Mouse (Mus musculus) spleen, postnatal 4 days (tissue): ENCODE data around the gene Gm42417.

Experiments
- DNase-seq, 2 experiments: peaks; one replicate each; pipeline ENCODE4 v3.0.0; 2022; ENCODE audit warnings: low spot score in 2 of 2

Gene Gm42417

GRCm38 (mm10) chr1:36539186-36539585, at the start of gene Gm42417:
Gm42417 (minus strand) TSS chr1:36539429.
- no peak for DNase-seq

GRCm38 (mm10) chr1:36587860-36588259, 48.6 kb upstream of the Gm42417 start:
- no peak for DNase-seq

- no peak for DNase-seq
Observed at GRCm38 (mm10) chr1:36586288-36586687, 47.1 kb upstream of the Gm42417 start.

GRCm38 (mm10) chr1:36583408-36584116, 44.3 kb upstream of the Gm42417 start:
- no peak for DNase-seq

GRCm38 (mm10) chr1:36582211-36582610, 43.0 kb upstream of the Gm42417 start:
- DNase-seq: no peak

- DNase-seq: no peak
Observed at GRCm38 (mm10) chr1:36581260-36581659, 42.0 kb upstream of the Gm42417 start.

- no peak for DNase-seq
Observed at GRCm38 (mm10) chr1:36580384-36581207, 41.4 kb upstream of the Gm42417 start.

GRCm38 (mm10) chr1:36579974-36580383, 40.8 kb upstream of the Gm42417 start:
- DNase-seq: no peak

GRCm38 (mm10) chr1:36576991-36577675, 37.9 kb upstream of the Gm42417 start:
- no peak for DNase-seq

GRCm38 (mm10) chr1:36575347-36575746, 36.1 kb upstream of the Gm42417 start:
- DNase-seq: no peak

- DNase-seq: no peak
Observed at GRCm38 (mm10) chr1:36574196-36574955, 35.1 kb upstream of the Gm42417 start.

- no peak for DNase-seq
Observed at GRCm38 (mm10) chr1:36573524-36573923, 34.3 kb upstream of the Gm42417 start.

- DNase-seq: no peak
Observed at GRCm38 (mm10) chr1:36572709-36573108, 33.5 kb upstream of the Gm42417 start.

GRCm38 (mm10) chr1:36572140-36572700, 33.0 kb upstream of the Gm42417 start:
- DNase-seq: no peak

GRCm38 (mm10) chr1:36571627-36572026, 32.4 kb upstream of the Gm42417 start:
- no peak for DNase-seq

- no peak for DNase-seq
Observed at GRCm38 (mm10) chr1:36570320-36570719, 31.1 kb upstream of the Gm42417 start.

- DNase-seq: no peak
Observed at GRCm38 (mm10) chr1:36569694-36570276, 30.6 kb upstream of the Gm42417 start.

GRCm38 (mm10) chr1:36568776-36569175, 29.5 kb upstream of the Gm42417 start:
- DNase-seq: no peak

- no peak for DNase-seq
Observed at GRCm38 (mm10) chr1:36567818-36568603, 28.8 kb upstream of the Gm42417 start.

- DNase-seq: no peak
Observed at GRCm38 (mm10) chr1:36566425-36566824, 27.2 kb upstream of the Gm42417 start.
